Mouse (Mus musculus) megakaryocyte, embryonic 14.5 days (primary cell): ENCODE results near the gene Pla2g7.

Experiments
- FLI1 ChIP-seq: IDR thresholded peaks from 2 replicates; pipeline ENCODE4 v1.6.1; 2012; ENCODE audit warnings: low read length, inconsistent platforms, mixed read lengths
- GATA1 ChIP-seq: IDR thresholded peaks from 3 replicates; pipeline ENCODE4 v1.6.1; 2012; ENCODE audit warnings: mixed read lengths, low read length, inconsistent platforms, borderline replicate concordance

- no peak for TF ChIP-seq FLI1
- TF ChIP-seq GATA1, result no peak
Observed at GRCm38 (mm10) chr17:43573624-43574073, 5.8 kb downstream of the Pla2g7 start.
